Comparison of ENCODE assay signal across 25 mouse cellular contexts in the genomic region with DNA sequence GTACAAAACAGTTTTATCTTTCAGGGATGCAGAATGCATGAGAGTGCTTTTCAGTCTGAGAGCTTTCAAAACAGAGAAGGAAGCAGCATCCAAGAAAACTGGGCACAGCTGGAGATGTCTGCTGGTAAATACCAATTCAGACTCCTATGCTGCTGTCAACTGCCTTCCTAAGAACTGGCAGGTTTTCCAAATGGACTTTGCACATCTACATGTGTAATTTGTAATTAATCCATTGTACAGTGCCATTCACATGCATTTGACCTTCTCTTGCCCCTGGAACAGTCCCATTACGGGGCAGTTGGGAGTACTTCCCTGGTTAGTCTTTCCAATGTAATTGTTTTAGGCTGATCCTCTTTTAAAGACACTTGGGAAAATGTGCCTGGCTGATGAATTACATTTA.
A peak's percentile ranks its signal among the peaks of the same experiment; 100 is the strongest.
DNase-seq lines count a peak whose midpoint lies in the region; ATAC-seq and TF ChIP-seq lines count a peak whose summit lies in the region.
"Had no signal": no experiment of that assay in that cellular context is flagged by ENCODE, and none has a peak within 500 bp of the region (broad histone marks: within the 10 kb centered on the region; RNA-seq: fewer than 3 reads in every experiment).

No protein-coding gene starts in this region.

- no peak for TF ChIP-seq CTCF in hindbrain, postnatal 0 days (IDR thresholded peaks at IDR 0.05; ENCODE audit: low read depth)
- TF ChIP-seq CTCF in liver, adult 2 months (IDR thresholded peaks at IDR 0.05; ENCODE audit: low read depth, low read length), result no peak

- DNase-seq in hindbrain, postnatal 0 days (ENCODE audit: low spot score), result peak; percentile 3
- DNase-seq in liver, adult 2 months (ENCODE audit: extremely low read depth, low read depth, low spot score), result peak; percentile 58
- DNase-seq in liver, embryonic 11.5 days (ENCODE audit: low spot score), result no peak
- peak; percentile 7 for DNase-seq in kidney, postnatal 14 days
- no peak for DNase-seq in right cerebral cortex, adult 2 months (ENCODE audit: low spot score in 2 of 2)
- DNase-seq: adrenal gland, adult 2 months; cerebellum, adult 2 months; cerebellum, postnatal 25 days; gastrocnemius, postnatal 36 days; heart, adult 2 months; heart, postnatal 14 days; lung, embryonic 14.5 days; lung, postnatal 36 days; midbrain, embryonic 14.5 days; right cerebral cortex, postnatal 4 days; thymus, postnatal 25 days had no signal

- H3K4me3 ChIP-seq in forebrain, embryonic 13.5 days, result no peak overlapping the region
- no peak overlapping the region for H3K4me3 ChIP-seq in forebrain, embryonic 12.5 days (replicated peaks)
- H3K4me3 ChIP-seq in hindbrain, postnatal 0 days (ENCODE audit: low read length), result no peak overlapping the region
- no peak overlapping the region for H3K4me3 ChIP-seq in hindbrain, embryonic 16.5 days (ENCODE audit: low read length)
- no peak overlapping the region for H3K4me3 ChIP-seq in liver, adult 2 months (ENCODE audit: insufficient read depth, low read depth, low read length)
- no peak overlapping the region for H3K4me3 ChIP-seq in liver, embryonic 11.5 days (ENCODE audit: low read depth, low read length)
- H3K4me3 ChIP-seq: embryonic facial prominence, embryonic 12.5 days; heart, adult 2 months; heart, embryonic 13.5 days; limb, embryonic 13.5 days; megakaryocyte, embryonic 14.5 days had no signal

- TF ChIP-seq POLR2A in liver, adult 2 months (IDR thresholded peaks at IDR 0.05; ENCODE audit: extremely low read depth, insufficient read depth, low read length), result no peak

- H3K4me2 ChIP-seq in forebrain, embryonic 13.5 days, result no peak overlapping the region
- H3K4me2 ChIP-seq in forebrain, embryonic 12.5 days, result no peak overlapping the region
- no peak overlapping the region for H3K4me2 ChIP-seq in hindbrain, postnatal 0 days (ENCODE audit: low read depth, low read length)
- H3K4me2 ChIP-seq in hindbrain, embryonic 16.5 days (ENCODE audit: low read length), result no peak overlapping the region
- H3K4me2 ChIP-seq in liver, embryonic 11.5 days, result no peak overlapping the region
- H3K4me2 ChIP-seq: embryonic facial prominence, embryonic 12.5 days; heart, embryonic 13.5 days; limb, embryonic 13.5 days; lung, embryonic 14.5 days had no signal

- no peaks in the 10 kb centered on the region for H3K9me3 ChIP-seq in forebrain, embryonic 13.5 days (replicated peaks)
- 0 out of 2 replicates have a peak, but pooled peaks cover 3% of the 10 kb centered on the region for H3K9me3 ChIP-seq in forebrain, embryonic 12.5 days
- no peaks in the 10 kb centered on the region for H3K9me3 ChIP-seq in hindbrain, postnatal 0 days (ENCODE audit: low read length)
- no peaks in the 10 kb centered on the region for H3K9me3 ChIP-seq in hindbrain, embryonic 16.5 days (ENCODE audit: control insufficient read depth, low read length)
- H3K9me3 ChIP-seq in liver, embryonic 11.5 days (ENCODE audit: control insufficient read depth, low read length), result no peaks in the 10 kb centered on the region
- H3K9me3 ChIP-seq: embryonic facial prominence, embryonic 12.5 days; heart, embryonic 13.5 days; limb, embryonic 13.5 days; megakaryocyte, embryonic 14.5 days had no signal

- H3K79me2 ChIP-seq in liver, adult 2 months (ENCODE audit: control insufficient read depth, insufficient read depth, low read length), result no peaks in the 10 kb centered on the region

- 50% methylated on average over 1 of the region's 1 CpGs for WGBS in forebrain, embryonic 13.5 days
- 52% methylated on average over 1 of the region's 1 CpGs for WGBS in forebrain, embryonic 12.5 days
- WGBS in hindbrain, postnatal 0 days, result 50% methylated on average over 1 of the region's 1 CpGs
- 39% methylated on average over 1 of the region's 1 CpGs for WGBS in hindbrain, embryonic 16.5 days
- WGBS in liver, adult 2 months, result 53% methylated on average over 1 of the region's 1 CpGs
- 82% methylated on average over 1 of the region's 1 CpGs for WGBS in liver, embryonic 11.5 days

- H3K27ac ChIP-seq in forebrain, embryonic 13.5 days, result no peak overlapping the region
- H3K27ac ChIP-seq in forebrain, embryonic 12.5 days, result no peak overlapping the region
- H3K27ac ChIP-seq in hindbrain, postnatal 0 days, result no peak overlapping the region
- no peak overlapping the region for H3K27ac ChIP-seq in hindbrain, embryonic 16.5 days (ENCODE audit: low read depth, low read length)
- no peak overlapping the region for H3K27ac ChIP-seq in liver, adult 2 months (replicated peaks; ENCODE audit: insufficient read depth, low read depth, low read length)
- H3K27ac ChIP-seq in liver, embryonic 11.5 days (ENCODE audit: low read depth, low read length), result no peak overlapping the region
- H3K27ac ChIP-seq: embryonic facial prominence, embryonic 12.5 days; heart, adult 2 months; heart, embryonic 13.5 days; limb, embryonic 13.5 days; liver, embryonic 14.5 days had no signal

- 0 out of 2 replicates have a peak, but pooled peaks have one; percentile 24 for ATAC-seq in forebrain, embryonic 13.5 days
- no peak for ATAC-seq in forebrain, embryonic 12.5 days (ENCODE audit: low FRiP score)
- no peak for ATAC-seq in hindbrain, postnatal 0 days
- ATAC-seq in hindbrain, embryonic 16.5 days, result no peak
- ATAC-seq in liver, embryonic 11.5 days (replicated peaks; ENCODE audit: low FRiP score), result no peak
- ATAC-seq: intestine, postnatal 0 days had no signal

- no peak overlapping the region for H3K9ac ChIP-seq in forebrain, embryonic 13.5 days
- H3K9ac ChIP-seq in forebrain, embryonic 12.5 days, result no peak overlapping the region
- no peak overlapping the region for H3K9ac ChIP-seq in hindbrain, postnatal 0 days (replicated peaks; ENCODE audit: low read length)
- no peak overlapping the region for H3K9ac ChIP-seq in hindbrain, embryonic 16.5 days (ENCODE audit: low read depth, low read length)
- no peak overlapping the region for H3K9ac ChIP-seq in liver, adult 2 months (ENCODE audit: low read depth, low read length)
- no peak overlapping the region for H3K9ac ChIP-seq in liver, embryonic 11.5 days (ENCODE audit: low read depth, low read length)
- H3K9ac ChIP-seq: embryonic facial prominence, embryonic 12.5 days; heart, embryonic 13.5 days; limb, embryonic 13.5 days; liver, embryonic 14.5 days; lung, embryonic 14.5 days had no signal

- H3K36me3 ChIP-seq in forebrain, embryonic 13.5 days (ENCODE audit: poor library complexity, severe bottlenecking), result no peaks in the 10 kb centered on the region
- H3K36me3 ChIP-seq in forebrain, embryonic 12.5 days (replicated peaks), result no peaks in the 10 kb centered on the region
- H3K36me3 ChIP-seq in hindbrain, postnatal 0 days (ENCODE audit: insufficient read depth, low read length), result no peaks in the 10 kb centered on the region
- no peaks in the 10 kb centered on the region for H3K36me3 ChIP-seq in hindbrain, embryonic 16.5 days (ENCODE audit: control insufficient read depth, insufficient read depth, low read length)
- no peaks in the 10 kb centered on the region for H3K36me3 ChIP-seq in liver, adult 2 months (ENCODE audit: control insufficient read depth, insufficient read depth, low read length)
- H3K36me3 ChIP-seq in liver, embryonic 11.5 days (ENCODE audit: control insufficient read depth, insufficient read depth, low read length), result no peaks in the 10 kb centered on the region
- H3K36me3 ChIP-seq: embryonic facial prominence, embryonic 12.5 days; heart, embryonic 13.5 days; limb, embryonic 13.5 days had no signal

- no peaks in the 10 kb centered on the region for H3K27me3 ChIP-seq in forebrain, embryonic 13.5 days
- H3K27me3 ChIP-seq in forebrain, embryonic 12.5 days, result no peaks in the 10 kb centered on the region
- no peaks in the 10 kb centered on the region for H3K27me3 ChIP-seq in hindbrain, postnatal 0 days (ENCODE audit: insufficient read depth, low read length)
- H3K27me3 ChIP-seq in hindbrain, embryonic 16.5 days (replicated peaks; ENCODE audit: control insufficient read depth, insufficient read depth, low read length), result no peaks in the 10 kb centered on the region
- H3K27me3 ChIP-seq in liver, adult 2 months (ENCODE audit: control insufficient read depth, insufficient read depth, low read length), result no peaks in the 10 kb centered on the region
- H3K27me3 ChIP-seq in liver, embryonic 11.5 days (replicated peaks; ENCODE audit: control insufficient read depth, insufficient read depth, low read length), result no peaks in the 10 kb centered on the region
- H3K27me3 ChIP-seq: embryonic facial prominence, embryonic 12.5 days; heart, embryonic 13.5 days; limb, embryonic 13.5 days; megakaryocyte, embryonic 14.5 days had no signal

- no peaks in the 10 kb centered on the region for H3K4me1 ChIP-seq in forebrain, embryonic 13.5 days
- H3K4me1 ChIP-seq in forebrain, embryonic 12.5 days, result no peaks in the 10 kb centered on the region
- no peaks in the 10 kb centered on the region; the same call in 1 of the 2 replicates for H3K4me1 ChIP-seq in hindbrain, postnatal 0 days (ENCODE audit: insufficient read depth, low read length)
- no peaks in the 10 kb centered on the region for H3K4me1 ChIP-seq in hindbrain, embryonic 16.5 days (ENCODE audit: control insufficient read depth, insufficient read depth, low read depth, low read length)
- H3K4me1 ChIP-seq in liver, adult 2 months (ENCODE audit: control insufficient read depth, insufficient read depth, low read length), result no peaks in the 10 kb centered on the region
- H3K4me1 ChIP-seq in liver, embryonic 11.5 days (replicated peaks; ENCODE audit: control insufficient read depth, insufficient read depth, low read length), result no peaks in the 10 kb centered on the region
- H3K4me1 ChIP-seq: embryonic facial prominence, embryonic 12.5 days; heart, embryonic 13.5 days; limb, embryonic 13.5 days; megakaryocyte, embryonic 14.5 days had no signal

Comparison
In these comparisons a context has a peak if more than half of its experiments do, and no peak if none do; other contexts are left out.
1. DNase-seq: peak in hindbrain, postnatal 0 days (single experiment), liver, adult 2 months (single experiment) and kidney, postnatal 14 days (single experiment); none in liver, embryonic 11.5 days (single experiment) and right cerebral cortex, adult 2 months (0 of 2).